Mouse (Mus musculus): ENCODE results near the gene C1qtnf5.

C1qtnf5 gene

GRCm38 (mm10) chr9:44126746-44127145 is 19.7 kb downstream of the C1qtnf5 start:
- intact Hi-C loops (cut with DNase I): loop anchor here (10.0 kb wide), 3 partner anchors 108 to 258 kb away; partner anchors contain the start of gene Cbl

GRCm38 (mm10) chr9:44127351-44127801 is 20.3 kb downstream of the C1qtnf5 start:
- intact Hi-C loops (cut with DNase I): loop anchor here (10.0 kb wide), 3 partner anchors 107 to 257 kb away; partner anchors contain the start of gene Cbl

GRCm38 (mm10) chr9:44129633-44130032 is 22.6 kb downstream of the C1qtnf5 start:
- intact Hi-C loops (cut with DNase I): loop anchor here (10.0 kb wide), 3 partner anchors 105 to 255 kb away; partner anchors contain the start of gene Cbl

- intact Hi-C loops (cut with DNase I): no loop called here
Measured at GRCm38 (mm10) chr9:44130034-44130433, 23.0 kb downstream of the C1qtnf5 start.

- intact Hi-C loops (cut with DNase I): no loop called here
Measured at GRCm38 (mm10) chr9:44130581-44131275, 23.7 kb downstream of the C1qtnf5 start.

- intact Hi-C loops (cut with DNase I): no loop called here
Measured at GRCm38 (mm10) chr9:44131276-44131590, 24.2 kb downstream of the C1qtnf5 start.

- intact Hi-C loops (cut with DNase I): no loop called here
Measured at GRCm38 (mm10) chr9:44132200-44132599, 25.2 kb downstream of the C1qtnf5 start.

GRCm38 (mm10) chr9:44133287-44133686 is 26.2 kb downstream of the C1qtnf5 start:
- intact Hi-C loops (cut with DNase I): no loop called here

GRCm38 (mm10) chr9:44134101-44134850 is 27.2 kb downstream of the C1qtnf5 start, which contains the start of gene Mcam:
Gene Mcam (plus strand): TSS chr9:44134469.
- intact Hi-C loops (cut with DNase I): no loop called here

GRCm38 (mm10) chr9:44134851-44135730 is 28.0 kb downstream of the C1qtnf5 start:
- intact Hi-C loops (cut with DNase I): no loop called here

- intact Hi-C loops (cut with DNase I): no loop called here
Measured at GRCm38 (mm10) chr9:44135731-44136411, 28.8 kb downstream of the C1qtnf5 start.

GRCm38 (mm10) chr9:44137846-44138245 is 30.8 kb downstream of the C1qtnf5 start:
- intact Hi-C loops (cut with DNase I): no loop called here

GRCm38 (mm10) chr9:44141951-44142350 is 34.9 kb downstream of the C1qtnf5 start:
- intact Hi-C loops (cut with DNase I): no loop called here

GRCm38 (mm10) chr9:44143421-44143820 is 36.4 kb downstream of the C1qtnf5 start:
- intact Hi-C loops (cut with DNase I): no loop called here

- intact Hi-C loops (cut with DNase I): no loop called here
Measured at GRCm38 (mm10) chr9:44144023-44144717, 37.1 kb downstream of the C1qtnf5 start.

GRCm38 (mm10) chr9:44144718-44145060 is 37.6 kb downstream of the C1qtnf5 start:
- intact Hi-C loops (cut with DNase I): loop anchor here (5.0 kb wide), 1 partner anchor 38 kb away; no protein-coding TSS in a partner anchor

GRCm38 (mm10) chr9:44147290-44147689 is 40.2 kb downstream of the C1qtnf5 start:
- intact Hi-C loops (cut with DNase I): loop anchor here (5.0 kb wide), 1 partner anchor 35 kb away; no protein-coding TSS in a partner anchor

Data from adrenal gland (tissue).